Mouse (Mus musculus): ENCODE results near the gene Tiam2. TPM values are rescaled to one million over a fixed set of nuclear protein-coding genes. Genes with fewer than 3 reads are reported as not detected.

The Tiam2 gene
- polyA plus RNA-seq, 1 experiment, result 0.93 TPM

GRCm38 (mm10) chr17:3487721-3488601 is 161.6 kb downstream of the Tiam2 start:
- no peak overlapping the region for H3K4me3 ChIP-seq (ENCODE audit: control insufficient read depth, low read depth, low read length)
- H3K4me1 ChIP-seq (ENCODE audit: control insufficient read depth, insufficient read depth, low read length), result no peaks in the 10 kb centered on the region
- no peaks in the 10 kb centered on the region for H3K27me3 ChIP-seq (ENCODE audit: control insufficient read depth, insufficient read depth, low read length)
- H3K36me3 ChIP-seq (ENCODE audit: control insufficient read depth, insufficient read depth, low read length), result no peaks in the 10 kb centered on the region
- H3K27ac ChIP-seq (ENCODE audit: control insufficient read depth, insufficient read depth, low read depth, low read length), result no peak overlapping the region
- TF ChIP-seq POLR2A (IDR thresholded peaks at IDR 0.05; ENCODE audit: control insufficient read depth, low read depth, low read length) (no peak), CTCF (IDR thresholded peaks at IDR 0.05; ENCODE audit: control insufficient read depth, insufficient read depth, insufficient replicate concordance, low read depth, low read length) (no peak)

DNA sequence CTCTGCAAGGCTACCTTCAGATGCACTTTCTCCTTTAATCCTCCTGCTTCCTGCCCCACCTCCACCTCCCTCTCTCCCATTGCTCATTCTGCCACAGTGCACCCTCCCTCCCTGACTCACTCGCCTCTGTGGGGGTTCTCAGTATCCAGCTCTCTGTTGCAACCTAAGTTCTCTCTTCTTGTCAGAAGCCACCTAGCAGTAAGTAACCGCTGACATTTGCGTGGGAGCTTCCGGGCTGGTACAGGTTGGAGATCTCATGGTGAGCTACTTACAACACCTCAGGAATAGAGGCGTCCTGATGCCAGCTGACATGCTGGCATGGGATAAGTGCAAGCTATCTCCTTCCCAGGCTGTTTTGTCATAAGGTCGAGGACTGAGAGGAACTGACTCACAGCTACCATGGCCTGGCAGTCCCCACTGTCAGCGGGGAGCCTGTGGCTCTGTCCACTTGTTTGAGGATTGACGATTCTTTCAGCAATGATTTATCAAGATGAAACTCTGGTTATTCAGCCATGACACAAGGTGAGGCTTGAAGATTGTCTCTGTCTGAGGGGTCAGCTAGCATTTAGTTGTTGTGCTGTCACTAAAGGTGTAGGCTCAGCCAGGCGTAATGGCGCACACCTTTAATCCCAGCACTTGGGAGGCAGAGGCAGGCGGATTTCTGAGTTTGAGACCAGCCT is 164.0 kb downstream of the Tiam2 start:
- H3K27me3 ChIP-seq (ENCODE audit: control insufficient read depth, insufficient read depth, low read length), result no peaks in the 10 kb centered on the region
- no peak overlapping the region for H3K27ac ChIP-seq (ENCODE audit: control insufficient read depth, insufficient read depth, low read depth, low read length)
- H3K4me3 ChIP-seq (ENCODE audit: control insufficient read depth, low read depth, low read length), result no peak overlapping the region
- H3K4me1 ChIP-seq (ENCODE audit: control insufficient read depth, insufficient read depth, low read length), result no peaks in the 10 kb centered on the region
- H3K36me3 ChIP-seq (ENCODE audit: control insufficient read depth, insufficient read depth, low read length), result no peaks in the 10 kb centered on the region
- TF ChIP-seq CTCF (IDR thresholded peaks at IDR 0.05; ENCODE audit: control insufficient read depth, insufficient read depth, insufficient replicate concordance, low read depth, low read length) (no peak), POLR2A (IDR thresholded peaks at IDR 0.05; ENCODE audit: control insufficient read depth, low read depth, low read length) (no peak)

DNA sequence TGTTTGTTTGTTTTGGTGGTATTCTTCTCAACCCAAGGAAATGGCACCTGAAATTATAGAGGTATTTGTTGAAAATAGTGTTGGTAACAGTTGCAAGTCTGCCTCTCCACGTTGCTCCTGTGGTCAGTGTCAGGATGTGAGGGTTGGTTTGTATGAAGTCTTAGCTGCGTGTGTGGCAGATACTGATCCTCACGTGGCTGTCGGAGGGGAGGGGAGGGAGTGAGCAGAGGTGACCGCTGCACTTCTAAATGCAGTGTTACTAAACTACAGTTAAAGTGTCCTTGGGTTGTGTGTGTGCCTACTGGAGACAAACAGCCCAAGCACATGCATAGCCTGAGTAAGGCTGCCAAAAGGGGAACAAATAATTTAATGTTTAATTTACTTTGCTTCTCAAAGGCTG is 164.7 kb downstream of the Tiam2 start:
- Histone ChIP-seq H3K4me1 (ENCODE audit: control insufficient read depth, insufficient read depth, low read length) (no peaks in the 10 kb centered on the region), H3K4me3 (ENCODE audit: control insufficient read depth, low read depth, low read length) (no peak overlapping the region), H3K36me3 (ENCODE audit: control insufficient read depth, insufficient read depth, low read length) (no peaks in the 10 kb centered on the region), H3K27me3 (ENCODE audit: control insufficient read depth, insufficient read depth, low read length) (no peaks in the 10 kb centered on the region), H3K27ac (ENCODE audit: control insufficient read depth, insufficient read depth, low read depth, low read length) (no peak overlapping the region)
- TF ChIP-seq POLR2A (IDR thresholded peaks at IDR 0.05; ENCODE audit: control insufficient read depth, low read depth, low read length) (no peak), CTCF (IDR thresholded peaks at IDR 0.05; ENCODE audit: control insufficient read depth, insufficient read depth, insufficient replicate concordance, low read depth, low read length) (no peak)

GRCm38 (mm10) chr17:3491667-3492066 is 165.3 kb downstream of the Tiam2 start:
- Histone ChIP-seq H3K27ac (ENCODE audit: control insufficient read depth, insufficient read depth, low read depth, low read length) (no peak overlapping the region), H3K4me1 (ENCODE audit: control insufficient read depth, insufficient read depth, low read length) (no peaks in the 10 kb centered on the region), H3K4me3 (ENCODE audit: control insufficient read depth, low read depth, low read length) (no peak overlapping the region), H3K27me3 (ENCODE audit: control insufficient read depth, insufficient read depth, low read length) (no peaks in the 10 kb centered on the region), H3K36me3 (ENCODE audit: control insufficient read depth, insufficient read depth, low read length) (no peaks in the 10 kb centered on the region)
- no peak for TF ChIP-seq CTCF (IDR thresholded peaks at IDR 0.05; ENCODE audit: control insufficient read depth, insufficient read depth, insufficient replicate concordance, low read depth, low read length)
- TF ChIP-seq POLR2A (IDR thresholded peaks at IDR 0.05; ENCODE audit: control insufficient read depth, low read depth, low read length), result no peak

DNA sequence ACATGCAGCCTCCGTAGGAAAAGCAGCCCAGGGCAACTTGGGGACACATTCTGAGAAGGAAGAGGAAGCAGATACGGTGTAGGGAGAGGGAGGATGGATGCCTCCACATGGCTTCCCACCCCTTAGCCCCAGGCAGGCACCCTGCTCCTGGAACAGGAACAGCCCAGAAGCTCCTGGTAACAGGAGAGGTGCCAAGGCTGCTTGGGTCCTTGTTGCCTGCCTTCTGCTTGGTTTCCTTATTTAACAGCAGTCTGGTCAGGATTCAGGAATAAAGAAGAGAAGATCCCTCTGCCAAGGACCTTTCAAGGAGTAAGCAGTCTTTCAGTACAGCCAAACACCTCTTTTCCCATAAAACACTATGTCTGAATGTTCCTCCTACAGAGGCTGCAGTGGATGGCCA is 169.2 kb downstream of the Tiam2 start:
- TF ChIP-seq CTCF (IDR thresholded peaks at IDR 0.05; ENCODE audit: control insufficient read depth, insufficient read depth, insufficient replicate concordance, low read depth, low read length) (no peak), POLR2A (IDR thresholded peaks at IDR 0.05; ENCODE audit: control insufficient read depth, low read depth, low read length) (no peak)
- Histone ChIP-seq H3K27me3 (ENCODE audit: control insufficient read depth, insufficient read depth, low read length) (no peaks in the 10 kb centered on the region), H3K4me3 (ENCODE audit: control insufficient read depth, low read depth, low read length) (no peak overlapping the region), H3K4me1 (ENCODE audit: control insufficient read depth, insufficient read depth, low read length) (no peaks in the 10 kb centered on the region), H3K36me3 (ENCODE audit: control insufficient read depth, insufficient read depth, low read length) (no peaks in the 10 kb centered on the region), H3K27ac (ENCODE audit: control insufficient read depth, insufficient read depth, low read depth, low read length) (no peak overlapping the region)

DNA sequence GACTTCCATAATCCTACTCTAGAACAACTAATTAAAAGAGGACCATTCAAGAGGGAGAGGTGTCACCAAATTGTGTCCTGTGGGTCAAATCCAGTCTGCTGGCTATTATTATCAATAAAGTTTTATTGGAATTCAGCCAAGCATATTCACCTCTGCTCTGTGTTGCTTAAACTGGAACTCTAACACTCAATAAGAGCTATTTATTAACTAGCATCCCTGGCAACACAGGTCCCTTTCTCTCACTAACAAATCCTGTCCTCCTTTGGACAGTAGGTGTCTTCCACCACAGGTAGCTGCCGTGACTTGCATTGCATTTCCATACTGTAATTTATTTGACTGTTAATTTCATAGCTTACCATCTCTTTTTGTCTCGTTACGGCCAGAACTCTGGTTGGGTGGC is 169.7 kb downstream of the Tiam2 start:
- TF ChIP-seq CTCF (IDR thresholded peaks at IDR 0.05; ENCODE audit: control insufficient read depth, insufficient read depth, insufficient replicate concordance, low read depth, low read length), result no peak
- TF ChIP-seq POLR2A (IDR thresholded peaks at IDR 0.05; ENCODE audit: control insufficient read depth, low read depth, low read length), result no peak

DNA sequence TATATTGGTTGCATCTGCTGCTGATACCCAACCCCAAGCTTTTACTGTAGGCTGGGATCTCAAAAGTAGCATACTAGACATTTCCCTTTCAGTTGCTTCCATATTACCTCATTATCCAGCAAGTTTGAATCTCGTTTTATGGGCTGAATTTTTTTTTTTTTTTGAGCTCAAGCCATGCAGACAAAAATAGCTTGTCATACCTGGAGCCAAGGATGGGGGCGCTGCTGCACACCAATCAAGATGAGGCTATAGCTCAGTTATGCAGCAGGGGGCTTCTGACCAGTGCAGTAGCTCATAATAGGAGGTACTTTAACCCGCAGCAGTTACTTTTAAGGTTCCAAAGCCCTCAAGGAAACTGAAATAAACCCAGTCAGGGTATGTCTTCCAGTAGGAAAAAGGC is 171.7 kb downstream of the Tiam2 start:
- no peak overlapping the region for H3K27ac ChIP-seq (ENCODE audit: control insufficient read depth, insufficient read depth, low read depth, low read length)
- H3K4me3 ChIP-seq (ENCODE audit: control insufficient read depth, low read depth, low read length), result no peak overlapping the region
- no peaks in the 10 kb centered on the region for H3K36me3 ChIP-seq (ENCODE audit: control insufficient read depth, insufficient read depth, low read length)
- no peaks in the 10 kb centered on the region for H3K27me3 ChIP-seq (ENCODE audit: control insufficient read depth, insufficient read depth, low read length)
- H3K4me1 ChIP-seq (ENCODE audit: control insufficient read depth, insufficient read depth, low read length), result no peaks in the 10 kb centered on the region
- TF ChIP-seq CTCF (IDR thresholded peaks at IDR 0.05; ENCODE audit: control insufficient read depth, insufficient read depth, insufficient replicate concordance, low read depth, low read length), result peak; percentile 45; the same call in 1 of the 2 replicates
- TF ChIP-seq POLR2A (IDR thresholded peaks at IDR 0.05; ENCODE audit: control insufficient read depth, low read depth, low read length), result no peak

More for the DNA sequence above, 169.7 kb downstream of the Tiam2 start:
- no peaks in the 10 kb centered on the region for H3K4me1 ChIP-seq (ENCODE audit: control insufficient read depth, insufficient read depth, low read length)
- H3K27ac ChIP-seq (ENCODE audit: control insufficient read depth, insufficient read depth, low read depth, low read length), result no peak overlapping the region
- H3K27me3 ChIP-seq (ENCODE audit: control insufficient read depth, insufficient read depth, low read length), result no peaks in the 10 kb centered on the region
- no peaks in the 10 kb centered on the region for H3K36me3 ChIP-seq (ENCODE audit: control insufficient read depth, insufficient read depth, low read length)
- H3K4me3 ChIP-seq (ENCODE audit: control insufficient read depth, low read depth, low read length), result no peak overlapping the region
